In genomic region chr10:86344654-86345053, GRCm38 (mm10) we compare ENCODE assay signal across 21 mouse cellular contexts. TPM values are rescaled to one million over a fixed set of nuclear protein-coding genes. Genes with fewer than 3 reads are reported as not detected.
DNase-seq lines count a peak whose midpoint lies in the region; ATAC-seq lines count a peak whose summit lies in the region.
"Had no signal": no experiment of that assay in that cellular context is flagged by ENCODE, and none has a peak within 500 bp of the region (broad histone marks: within the 10 kb centered on the region; RNA-seq: fewer than 3 reads in every experiment).

No protein-coding gene starts in this region.

- no peaks in the 10 kb centered on the region for H3K9me3 ChIP-seq in lung, embryonic 16.5 days (ENCODE audit: control insufficient read depth, low read length)
- H3K9me3 ChIP-seq: embryonic facial prominence, embryonic 13.5 days; forebrain, embryonic 15.5 days; heart, embryonic 13.5 days; hindbrain, embryonic 15.5 days; intestine, embryonic 15.5 days; limb, embryonic 10.5 days; midbrain, embryonic 10.5 days had no signal

- 0 out of 2 replicates have a peak, but pooled peaks cover 9% of the 10 kb centered on the region for H3K36me3 ChIP-seq in lung, embryonic 16.5 days (ENCODE audit: control insufficient read depth, insufficient read depth, low read length)
- H3K36me3 ChIP-seq: forebrain, embryonic 15.5 days had no signal

- WGBS in lung, embryonic 16.5 days, result 73% methylated on average over 6 of the region's 6 CpGs

- H3K4me3 ChIP-seq in lung, embryonic 16.5 days (ENCODE audit: low read length), result no peak overlapping the region
- H3K4me3 ChIP-seq: embryonic facial prominence, embryonic 13.5 days; forebrain, embryonic 15.5 days; heart, embryonic 13.5 days; hindbrain, embryonic 15.5 days; intestine, embryonic 15.5 days; limb, embryonic 10.5 days; midbrain, embryonic 10.5 days had no signal

- no peaks in the 10 kb centered on the region for H3K27me3 ChIP-seq in lung, embryonic 16.5 days (ENCODE audit: control insufficient read depth, insufficient read depth, low read depth, low read length)
- H3K27me3 ChIP-seq: embryonic facial prominence, embryonic 13.5 days; forebrain, embryonic 15.5 days; heart, embryonic 13.5 days; hindbrain, embryonic 15.5 days; intestine, embryonic 15.5 days had no signal

- ATAC-seq in lung, embryonic 16.5 days (ENCODE audit: low read depth), result peak; percentile 46
- no peak for ATAC-seq in erythroblast, adult 5-6 weeks (replicated peaks; ENCODE audit: low FRiP score, poor library complexity, severe bottlenecking)
- ATAC-seq in cerebellum, adult (ENCODE audit: insufficient number of reproducible peaks, low FRiP score, low TSS enrichment), result no peak
- ATAC-seq: intestine, embryonic 15.5 days had no signal

- peak; percentile 64 for DNase-seq in adrenal gland, adult 8-10 months
- DNase-seq in adrenal gland, adult 18-20 months (ENCODE audit: low spot score in 2 of 2), result no peak
- peak; percentile 52 for DNase-seq in kidney, adult 9 months
- no peak for DNase-seq in kidney, postnatal 14 days
- no peak for DNase-seq in urinary bladder, adult 18-20 months (ENCODE audit: low spot score in 2 of 2)
- DNase-seq: cerebellum, adult 9-10 months; heart, postnatal 4 days; kidney, postnatal 10 days; thymus, adult 2 months had no signal

- no peak overlapping the region for H3K9ac ChIP-seq in lung, embryonic 16.5 days (ENCODE audit: low read length)
- H3K9ac ChIP-seq: embryonic facial prominence, embryonic 13.5 days; forebrain, embryonic 15.5 days; heart, embryonic 13.5 days; hindbrain, embryonic 15.5 days; intestine, embryonic 15.5 days had no signal

- peaks cover 39% of the 10 kb centered on the region for H3K4me1 ChIP-seq in lung, embryonic 16.5 days (replicated peaks; ENCODE audit: control insufficient read depth, insufficient read depth, low read length)

- H3K27ac ChIP-seq in lung, embryonic 16.5 days (ENCODE audit: low read length), result peak overlapping the region; percentile 56
- H3K27ac ChIP-seq: embryonic facial prominence, embryonic 13.5 days; forebrain, embryonic 15.5 days; heart, embryonic 13.5 days; hindbrain, embryonic 15.5 days; intestine, embryonic 15.5 days; limb, embryonic 10.5 days; macrophage; midbrain, embryonic 10.5 days had no signal

- no peak overlapping the region for H3K4me2 ChIP-seq in lung, embryonic 16.5 days (ENCODE audit: low read depth, low read length)
- H3K4me2 ChIP-seq: embryonic facial prominence, embryonic 13.5 days; forebrain, embryonic 15.5 days; heart, embryonic 13.5 days; hindbrain, embryonic 15.5 days; intestine, embryonic 15.5 days; liver, embryonic 11.5 days had no signal

RNA-seq across cellular contexts. Expression of gene Timp3, which starts 44.5 kb away (rescaled TPM):
- 100 to 1,000 TPM; 495 to 753 (median 629) TPM for total RNA-seq in adrenal gland, adult 8-10 months (2022)
- total RNA-seq in adrenal gland, adult 18-20 months (2021), result 100 to 1,000 TPM; 511 to 546 TPM
- 90.5 and 107 TPM in 2 replicates for polyA plus RNA-seq in lung, embryonic 16.5 days (2015; fragmentation: Nextera tagmentation; extraction: Ambion mirVana)
- total RNA-seq in erythroblast, adult 5-6 weeks (2015; ENCODE audit: low replicate concordance), result 0.42 TPM in 1 of 2 replicates, not detected in the other
- 0.77 and 0.84 TPM in 2 replicates for total RNA-seq in erythroblast, adult 5-6 weeks (2017; ENCODE audit: low replicate concordance)

Comparison
In these comparisons a context has a peak if more than half of its experiments do, and no peak if none do; other contexts are left out.
1. DNase-seq: peak in adrenal gland, adult 8-10 months (single experiment) and kidney, adult 9 months (single experiment); none in adrenal gland, adult 18-20 months (0 of 2), kidney, postnatal 14 days (single experiment) and urinary bladder, adult 18-20 months (0 of 2).
2. RNA of gene Timp3, which starts 44.5 kb away (total RNA-seq): 495 to 753 TPM in adrenal gland, adult 8-10 months and 511 to 546 TPM in adrenal gland, adult 18-20 months; 0.42 to 0.84 TPM in erythroblast, adult 5-6 weeks; every median in the first group is over 100 times any median in the second.